Mouse (Mus musculus) megakaryocyte, embryonic 14.5 days (primary cell): ENCODE results near the gene Mrpl38.

Experiments
- FLI1 ChIP-seq: IDR thresholded peaks from 2 replicates; pipeline ENCODE4 v1.6.1; 2012; ENCODE audit warnings: low read length, inconsistent platforms, mixed read lengths
- GATA1 ChIP-seq: IDR thresholded peaks from 3 replicates; pipeline ENCODE4 v1.6.1; 2012; ENCODE audit warnings: mixed read lengths, low read length, inconsistent platforms, borderline replicate concordance

DNA sequence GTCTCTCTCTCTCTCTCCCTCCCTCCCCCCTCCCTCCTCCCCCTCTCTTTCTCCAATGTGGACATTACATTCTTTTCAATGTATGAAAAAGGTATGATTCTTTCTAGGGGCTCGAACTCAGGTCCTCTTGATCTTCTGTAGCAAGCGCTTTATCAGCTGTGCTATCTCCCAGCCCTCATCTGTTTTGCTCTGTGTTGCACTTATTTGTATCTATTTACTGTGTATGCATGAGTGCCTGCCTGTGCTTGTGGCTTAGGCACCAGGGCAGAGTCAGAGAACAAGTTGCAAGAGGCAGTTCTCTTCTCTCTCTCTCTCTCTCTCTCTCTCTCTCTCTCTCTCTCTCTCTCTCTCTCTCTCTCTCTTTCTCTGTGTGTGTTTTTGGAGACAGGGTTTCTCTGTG is 33.6 kb downstream of the Mrpl38 start:
- TF ChIP-seq GATA1 (no peak), FLI1 (no peak)
